Comparison of ENCODE assay signal across 10 mouse cellular contexts in genomic region chr6:127181296-127181695, GRCm38 (mm10). TPM values are rescaled to one million over a fixed set of nuclear protein-coding genes. Genes with fewer than 3 reads are reported as not detected.
DNase-seq lines count a peak whose midpoint lies in the region; ATAC-seq lines count a peak whose summit lies in the region.
"Had no signal": no experiment of that assay in that cellular context is flagged by ENCODE, and none has a peak within 500 bp of the region (broad histone marks: within the 10 kb centered on the region; RNA-seq: fewer than 3 reads in every experiment).

No protein-coding gene starts in this region.

- ATAC-seq in erythroid progenitor cell, adult 5-6 weeks (replicated peaks; ENCODE audit: low FRiP score, poor library complexity, severe bottlenecking), result no peak; the same call in 1 of the 2 replicates
- ATAC-seq: intestine, embryonic 15.5 days had no signal

- DNase-seq in heart, adult 18-20 months, result peak; percentile 15 to 24
- no peak for DNase-seq in heart, adult 8-10 months (ENCODE audit: low spot score)
- DNase-seq in right cerebral cortex, adult 18-20 months, result peak; percentile 62
- no peak for DNase-seq in right cerebral cortex, postnatal 4 days
- peak; percentile 74 for DNase-seq in layer of hippocampus, adult 9-11 months
- DNase-seq in B cell, adult 2 months, result no peak
- no peak for DNase-seq in lung, postnatal 36 days
- DNase-seq: lung, embryonic 14.5 days had no signal

RNA-seq across cellular contexts. Expression of gene Ccnd2, which starts 29.3 kb away (rescaled TPM):
- 100 to 1,000 TPM; 161 to 164 TPM for total RNA-seq in heart, adult 18-20 months (2021)
- 100 to 1,000 TPM; 113 to 158 (median 137) TPM for total RNA-seq in heart, adult 8-10 months (2022)
- 11.5 and 26.0 TPM in 2 replicates for total RNA-seq in erythroid progenitor cell, adult 5-6 weeks (2015; ENCODE audit: low replicate concordance)
- 5.0 and 5.2 TPM in 2 replicates for total RNA-seq in erythroid progenitor cell, adult 5-6 weeks (2017; ENCODE audit: low replicate concordance)

Comparison
In these comparisons a context has a peak if more than half of its experiments do, and no peak if none do; other contexts are left out.
1. DNase-seq: peak in heart, adult 18-20 months (2 of 2), right cerebral cortex, adult 18-20 months (single experiment) and layer of hippocampus, adult 9-11 months (single experiment); none in heart, adult 8-10 months (single experiment), right cerebral cortex, postnatal 4 days (single experiment), B cell, adult 2 months (0 of 2) and lung, postnatal 36 days (single experiment).
2. RNA of gene Ccnd2, which starts 29.3 kb away (total RNA-seq): 161 to 164 TPM in heart, adult 18-20 months and 113 to 158 TPM in heart, adult 8-10 months; 5.0 to 26.0 TPM in erythroid progenitor cell, adult 5-6 weeks; every median in the first group is over 4 times any median in the second.